Mouse (Mus musculus): ENCODE results near the gene Xdh. TPM values are rescaled to one million over a fixed set of nuclear protein-coding genes. Genes with fewer than 3 reads are reported as not detected.

Gene Xdh
- polyA plus RNA-seq, 1 experiment: 8.6 TPM

DNA sequence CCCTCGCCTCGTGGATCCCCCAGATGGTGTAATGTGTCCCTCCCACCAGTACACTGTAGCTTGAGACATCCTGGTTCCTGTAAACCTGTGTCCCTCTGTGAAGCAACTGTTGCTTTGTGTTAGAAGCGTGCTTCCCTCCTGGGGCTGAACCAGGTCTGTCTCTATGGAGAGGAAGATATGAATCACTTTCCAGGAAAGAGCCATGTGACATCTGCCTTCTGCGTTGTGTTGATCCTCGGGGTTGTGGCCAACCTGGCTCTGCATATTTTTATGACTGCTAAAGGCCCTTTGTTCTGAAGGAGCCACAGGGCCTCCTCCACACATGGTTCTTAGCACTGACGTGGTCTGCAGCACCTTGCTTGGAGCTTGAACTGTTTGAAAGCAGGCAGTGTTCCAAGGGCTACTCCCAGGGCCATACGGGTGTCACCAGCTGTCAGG, 31.0 kb downstream of the Xdh start:
- no peaks in the 10 kb centered on the region for H3K4me1 ChIP-seq (ENCODE audit: control insufficient read depth, insufficient read depth, low read length)
- no peak overlapping the region for H3K27ac ChIP-seq (ENCODE audit: insufficient read depth, low read length)
- no peak overlapping the region for H3K4me3 ChIP-seq (ENCODE audit: insufficient read depth, low read length)
- TF ChIP-seq POLR2A (IDR thresholded peaks at IDR 0.05; ENCODE audit: low read depth, low read length): no peak
- no peak for TF ChIP-seq CTCF (IDR thresholded peaks at IDR 0.05; ENCODE audit: borderline replicate concordance, insufficient read depth, low read length)

DNA sequence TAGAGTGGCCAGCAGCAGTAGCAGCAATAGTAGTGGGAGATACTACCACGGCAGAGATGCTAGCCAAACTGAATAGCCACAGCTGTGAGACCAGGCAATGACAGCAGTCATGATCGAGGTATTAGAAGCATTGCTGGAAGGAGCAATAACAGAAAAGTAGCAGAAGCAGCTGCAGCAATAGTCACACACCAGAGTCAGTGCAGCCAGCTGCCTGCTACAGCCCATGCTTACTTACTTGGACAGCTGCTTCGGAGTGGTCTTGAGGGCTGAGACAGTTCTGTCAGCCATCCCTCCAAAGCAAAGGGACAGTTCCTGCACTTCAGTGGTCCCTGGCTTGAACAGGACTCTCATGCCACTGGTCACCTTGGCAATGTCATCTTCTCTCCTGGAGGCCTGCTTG, 31.9 kb downstream of the Xdh start:
- H3K27ac ChIP-seq (ENCODE audit: insufficient read depth, low read length): no peak overlapping the region
- no peak overlapping the region for H3K4me3 ChIP-seq (ENCODE audit: insufficient read depth, low read length)
- no peak for TF ChIP-seq POLR2A (IDR thresholded peaks at IDR 0.05; ENCODE audit: low read depth, low read length)
- no peak for TF ChIP-seq CTCF (IDR thresholded peaks at IDR 0.05; ENCODE audit: borderline replicate concordance, insufficient read depth, low read length)
- H3K4me1 ChIP-seq (ENCODE audit: control insufficient read depth, insufficient read depth, low read length): no peaks in the 10 kb centered on the region

DNA sequence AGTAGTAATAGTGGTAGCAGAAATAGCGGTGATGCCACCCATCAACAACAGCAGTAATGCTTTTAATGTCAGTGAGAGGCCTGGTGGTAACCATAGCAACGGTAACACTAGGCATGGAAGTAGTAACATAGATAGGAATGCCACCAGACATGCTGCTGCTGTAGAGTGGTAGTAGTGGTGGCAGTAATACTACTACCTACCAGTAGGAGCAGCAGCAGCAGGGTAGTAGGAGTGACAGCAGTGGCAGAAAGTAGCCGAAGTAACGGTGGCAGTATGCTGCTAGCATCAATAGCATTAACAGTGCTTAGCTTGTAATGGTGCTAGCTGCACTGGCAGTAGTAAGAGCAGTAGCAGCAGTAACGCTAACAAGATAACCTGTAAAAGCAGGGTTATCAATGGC, 32.3 kb downstream of the Xdh start:
- TF ChIP-seq CTCF (IDR thresholded peaks at IDR 0.05; ENCODE audit: borderline replicate concordance, insufficient read depth, low read length): no peak
- no peak for TF ChIP-seq POLR2A (IDR thresholded peaks at IDR 0.05; ENCODE audit: low read depth, low read length)
- no peak overlapping the region for H3K4me3 ChIP-seq (ENCODE audit: insufficient read depth, low read length)
- no peaks in the 10 kb centered on the region for H3K4me1 ChIP-seq (ENCODE audit: control insufficient read depth, insufficient read depth, low read length)
- no peak overlapping the region for H3K27ac ChIP-seq (ENCODE audit: insufficient read depth, low read length)

DNA sequence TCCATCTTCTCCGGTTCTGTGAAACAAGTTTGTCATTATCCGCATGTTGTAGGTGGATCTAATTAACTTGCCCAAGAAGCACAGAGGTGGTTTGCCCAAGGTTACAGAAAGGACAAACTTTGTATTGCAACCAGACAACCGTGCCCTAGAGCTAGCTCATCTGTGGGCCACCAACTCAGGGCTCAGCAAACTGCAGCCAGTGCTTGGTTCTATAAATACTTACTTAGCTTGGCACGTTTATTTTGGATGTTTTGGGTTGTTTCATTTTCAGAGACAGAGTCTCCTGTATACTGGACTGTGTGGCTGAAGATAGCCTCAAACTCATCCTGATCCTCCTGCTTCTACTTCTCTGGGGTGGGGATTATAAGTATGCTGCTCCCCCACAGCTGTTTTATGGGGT, 35.3 kb downstream of the Xdh start:
- TF ChIP-seq POLR2A (IDR thresholded peaks at IDR 0.05; ENCODE audit: low read depth, low read length): no peak
- TF ChIP-seq CTCF (IDR thresholded peaks at IDR 0.05; ENCODE audit: borderline replicate concordance, insufficient read depth, low read length): no peak
- H3K4me1 ChIP-seq (ENCODE audit: control insufficient read depth, insufficient read depth, low read length): no peaks in the 10 kb centered on the region

DNA sequence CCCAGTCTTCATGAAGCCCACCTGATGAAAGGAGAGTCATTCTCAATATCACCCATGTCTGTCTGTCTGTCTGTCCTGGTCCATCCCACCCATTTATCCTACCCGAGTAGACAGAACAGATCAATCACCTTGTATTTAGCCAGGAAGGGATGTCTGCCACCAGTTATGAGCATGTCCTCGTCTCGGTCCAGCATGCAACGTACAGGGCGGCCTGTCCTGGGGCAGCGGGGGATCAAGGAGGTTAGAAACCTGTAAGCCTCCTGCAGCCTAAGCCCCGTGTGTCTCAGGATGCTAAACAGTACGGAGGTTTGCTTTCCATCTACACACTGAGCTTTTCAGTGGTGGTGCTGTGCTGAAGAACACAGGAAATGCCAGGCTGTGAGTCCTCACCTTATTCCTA, 43.9 kb downstream of the Xdh start:
- Histone ChIP-seq H3K4me3 (ENCODE audit: insufficient read depth, low read length) (no peak overlapping the region), H3K27ac (ENCODE audit: insufficient read depth, low read length) (no peak overlapping the region), H3K4me1 (ENCODE audit: control insufficient read depth, insufficient read depth, low read length) (no peaks in the 10 kb centered on the region)
- no peak for TF ChIP-seq CTCF (IDR thresholded peaks at IDR 0.05; ENCODE audit: borderline replicate concordance, insufficient read depth, low read length)
- TF ChIP-seq POLR2A (IDR thresholded peaks at IDR 0.05; ENCODE audit: low read depth, low read length): no peak

More for the DNA sequence above, 35.3 kb downstream of the Xdh start:
- no peak overlapping the region for H3K27ac ChIP-seq (ENCODE audit: insufficient read depth, low read length)
- H3K4me3 ChIP-seq (ENCODE audit: insufficient read depth, low read length): no peak overlapping the region

DNA sequence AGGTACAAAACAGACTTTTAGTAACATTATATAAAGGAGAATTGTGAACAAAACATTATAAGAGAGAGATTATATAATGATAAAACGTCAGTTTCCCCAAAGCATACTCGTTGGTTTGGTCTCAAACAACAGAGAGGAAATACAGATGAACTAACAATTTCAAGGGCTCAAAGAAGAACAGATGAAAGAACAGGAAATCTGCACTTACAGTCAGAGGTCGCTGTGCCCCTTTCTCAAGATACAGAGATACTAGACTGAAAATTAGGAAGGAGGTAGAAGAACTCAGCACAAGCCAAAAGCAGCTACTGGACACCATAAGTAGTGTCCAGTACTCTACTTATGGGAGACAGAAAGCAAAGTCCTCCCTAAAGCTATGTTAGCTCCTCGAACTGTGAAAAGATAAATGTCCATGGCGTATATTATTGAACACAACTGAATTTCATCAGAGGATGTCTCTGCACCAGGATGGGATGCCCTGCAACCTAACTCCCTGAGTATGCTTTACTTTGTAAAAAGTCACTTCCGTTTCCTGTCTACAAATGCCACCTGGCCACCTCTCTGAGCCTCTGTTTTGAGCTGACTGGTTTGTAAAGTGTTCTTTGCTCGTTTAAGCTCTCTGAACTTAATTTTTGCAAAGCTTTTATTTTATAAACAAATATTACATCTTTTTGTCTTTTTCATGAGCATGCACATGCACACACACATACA, 44.8 kb downstream of the Xdh start:
- Histone ChIP-seq H3K4me1 (ENCODE audit: control insufficient read depth, insufficient read depth, low read length) (no peaks in the 10 kb centered on the region), H3K27ac (ENCODE audit: insufficient read depth, low read length) (no peak overlapping the region), H3K4me3 (ENCODE audit: insufficient read depth, low read length) (no peak overlapping the region)
- TF ChIP-seq POLR2A (IDR thresholded peaks at IDR 0.05; ENCODE audit: low read depth, low read length) (no peak), CTCF (IDR thresholded peaks at IDR 0.05; ENCODE audit: borderline replicate concordance, insufficient read depth, low read length) (no peak)

DNA sequence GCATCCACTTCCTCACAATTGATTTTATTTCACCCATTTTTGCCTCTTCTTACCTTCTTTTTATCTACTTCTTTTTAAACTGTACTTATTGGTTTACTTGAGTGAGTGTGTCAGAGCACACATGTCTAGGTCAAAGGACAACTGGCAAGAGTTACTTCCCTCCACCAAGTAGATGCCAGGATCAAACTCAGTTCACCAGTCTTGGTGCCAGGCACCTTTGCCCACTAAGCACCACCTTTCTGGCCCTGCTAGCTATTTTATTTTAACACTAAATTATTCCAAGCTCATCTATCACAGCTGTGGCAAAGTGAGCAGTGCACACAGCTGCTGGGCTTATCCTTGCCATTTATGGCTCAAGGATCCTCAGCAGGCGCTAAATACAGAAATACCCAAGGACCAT, 46.9 kb downstream of the Xdh start:
- H3K27ac ChIP-seq (ENCODE audit: insufficient read depth, low read length): no peak overlapping the region
- no peaks in the 10 kb centered on the region for H3K4me1 ChIP-seq (ENCODE audit: control insufficient read depth, insufficient read depth, low read length)

DNA sequence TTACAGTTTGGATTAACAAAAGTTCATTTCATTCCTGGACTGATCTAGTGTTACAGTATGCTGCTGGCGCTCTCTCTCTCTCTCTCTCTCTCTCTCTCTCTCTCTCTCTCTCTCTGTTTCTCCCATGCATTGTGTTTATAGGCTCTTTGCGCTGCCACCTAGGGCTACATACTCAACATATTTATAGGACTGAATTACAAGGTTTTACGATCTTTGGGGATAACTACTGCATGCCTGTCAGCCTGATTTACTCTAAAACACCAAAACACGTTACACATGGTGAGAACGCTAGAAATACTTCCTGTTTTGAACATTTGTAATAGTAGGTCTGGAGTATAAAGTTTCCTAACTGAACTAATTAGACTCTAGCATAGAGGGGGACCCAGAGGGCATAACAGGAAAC, 47.8 kb downstream of the Xdh start:
- no peak overlapping the region for H3K4me3 ChIP-seq (ENCODE audit: insufficient read depth, low read length)
- H3K27ac ChIP-seq (ENCODE audit: insufficient read depth, low read length): no peak overlapping the region
- TF ChIP-seq CTCF (IDR thresholded peaks at IDR 0.05; ENCODE audit: borderline replicate concordance, insufficient read depth, low read length): no peak
- no peak for TF ChIP-seq POLR2A (IDR thresholded peaks at IDR 0.05; ENCODE audit: low read depth, low read length)
- no peaks in the 10 kb centered on the region for H3K4me1 ChIP-seq (ENCODE audit: control insufficient read depth, insufficient read depth, low read length)

More for the DNA sequence above, 46.9 kb downstream of the Xdh start:
- TF ChIP-seq POLR2A (IDR thresholded peaks at IDR 0.05; ENCODE audit: low read depth, low read length) (no peak), CTCF (IDR thresholded peaks at IDR 0.05; ENCODE audit: borderline replicate concordance, insufficient read depth, low read length) (no peak)
- no peak overlapping the region for H3K4me3 ChIP-seq (ENCODE audit: insufficient read depth, low read length)

DNA sequence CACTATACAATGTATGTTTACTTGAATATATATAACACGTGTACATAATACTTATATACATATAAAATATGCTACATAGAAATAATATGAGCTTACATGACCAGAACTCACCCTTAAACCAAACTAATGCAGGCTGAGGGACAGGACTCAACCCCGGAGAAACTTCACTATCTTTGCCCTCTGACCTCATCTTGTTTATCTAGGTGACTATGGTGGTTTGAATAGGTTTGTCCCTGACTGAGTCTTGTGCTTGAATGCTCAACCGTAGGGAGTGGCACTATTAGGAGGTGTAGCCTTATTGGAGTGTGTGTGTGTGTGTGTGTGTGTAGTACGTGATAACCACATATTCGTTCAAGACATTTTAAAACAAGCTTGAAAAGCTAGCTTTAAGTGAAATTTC, 55.6 kb downstream of the Xdh start:
- H3K4me3 ChIP-seq (ENCODE audit: insufficient read depth, low read length): no peak overlapping the region
- no peak overlapping the region for H3K27ac ChIP-seq (ENCODE audit: insufficient read depth, low read length)
- no peaks in the 10 kb centered on the region for H3K4me1 ChIP-seq (ENCODE audit: control insufficient read depth, insufficient read depth, low read length)
- no peak for TF ChIP-seq POLR2A (IDR thresholded peaks at IDR 0.05; ENCODE audit: low read depth, low read length)
- no peak for TF ChIP-seq CTCF (IDR thresholded peaks at IDR 0.05; ENCODE audit: borderline replicate concordance, insufficient read depth, low read length)

DNA sequence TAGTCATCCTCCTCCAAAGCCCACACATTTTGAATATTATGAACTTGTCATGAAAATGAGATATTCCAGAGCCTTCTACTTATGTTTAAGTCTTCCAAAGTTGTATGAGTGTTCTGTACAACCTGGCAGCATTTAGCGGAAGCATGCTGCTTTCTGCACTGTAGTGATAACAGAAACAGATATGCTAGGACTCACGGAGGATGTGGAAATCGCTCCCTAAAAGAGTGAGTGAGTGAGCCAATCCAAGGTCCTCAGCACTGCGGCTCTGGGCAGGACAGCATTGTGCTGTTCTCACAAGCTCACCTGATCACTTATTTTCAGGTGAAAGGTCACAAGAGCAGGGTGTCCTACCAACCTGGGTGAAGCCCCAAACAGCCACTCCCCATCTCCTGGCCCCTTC, 56.2 kb downstream of the Xdh start:
- H3K27ac ChIP-seq (ENCODE audit: insufficient read depth, low read length): peak overlapping the region; percentile 62
- no peak overlapping the region for H3K4me3 ChIP-seq (ENCODE audit: insufficient read depth, low read length)
- TF ChIP-seq POLR2A (IDR thresholded peaks at IDR 0.05; ENCODE audit: low read depth, low read length) (no peak), CTCF (IDR thresholded peaks at IDR 0.05; ENCODE audit: borderline replicate concordance, insufficient read depth, low read length) (no peak)
- H3K4me1 ChIP-seq (ENCODE audit: control insufficient read depth, insufficient read depth, low read length): no peaks in the 10 kb centered on the region

All from embryonic fibroblast, embryonic 13.5 days (primary cell).